Mouse (Mus musculus) heart, adult 2 months (tissue): ENCODE data around the gene Gpr141.
A peak's percentile ranks its signal among the peaks of the same experiment; 100 is the strongest.

Source experiments
- CTCF ChIP-seq: fragments of 200-600 bp; IDR thresholded peaks from 2 replicates; pipeline ENCODE4 v1.8.1; 2022; ENCODE audit warnings: antibody characterized with exemption, mild to moderate bottlenecking, moderate library complexity
- POLR2A ChIP-seq: fragments of 200-500 bp; IDR thresholded peaks from 2 replicates; pipeline ENCODE4 v1.6.1; 2011; ENCODE audit warnings: mild to moderate bottlenecking, low read depth, low read length, control low read depth; ENCODE audit not compliant: insufficient read depth

DNA sequence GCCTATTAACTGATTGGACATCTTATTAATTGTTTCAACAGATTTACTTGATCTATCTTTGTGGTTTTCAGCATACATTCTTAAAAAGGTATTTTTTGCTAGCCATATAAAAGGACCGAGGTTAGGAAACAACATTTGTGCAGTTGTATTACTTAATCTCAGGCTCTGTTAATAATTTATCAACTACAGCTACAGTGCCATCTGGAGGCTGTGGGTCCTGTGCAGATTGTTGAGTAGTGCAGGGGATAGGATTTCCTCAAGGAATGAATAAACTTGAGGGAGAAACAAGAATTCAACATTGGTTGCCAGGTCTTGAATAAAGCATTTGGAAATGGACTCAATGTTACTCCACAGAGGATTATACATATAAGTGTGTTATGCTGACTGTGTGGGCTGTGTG is 53.9 kb downstream of the Gpr141 start:
- TF ChIP-seq POLR2A (no peak), CTCF (peak; percentile 38)
